Mouse (Mus musculus) hindbrain, embryonic 11.5 days (tissue): ENCODE results near the gene Vmn2r19. TPM values are rescaled to one million over a fixed set of nuclear protein-coding genes. Genes with fewer than 3 reads are reported as not detected.

Experiments used
- ATAC-seq: fragments of 200-750 bp; cut with Nextera tagmentation; 2 replicates; pipeline ENCODE4 v1.8.0; 2017; ENCODE audit warnings: mild to moderate bottlenecking, moderate TSS enrichment, moderate library complexity; ENCODE audit not compliant: low FRiP score
- DNase-seq: peaks from one replicate; pipeline ENCODE4 v3.0.0-alpha.2; 2015; ENCODE audit warnings: low spot score
- H3K27ac ChIP-seq: fragments of 300-500 bp; sonication (generic); 2 replicates; pipeline ENCODE4 v1.5.1; 2014; ENCODE audit warnings: mild to moderate bottlenecking, low read depth, low read length
- H3K27me3 ChIP-seq: fragments of 300-500 bp; sonication (generic); 2 replicates; pipeline ENCODE4 v1.6.1; 2014; ENCODE audit warnings: mild to moderate bottlenecking, low read length, moderate library complexity, mixed read lengths; ENCODE audit not compliant: control insufficient read depth, insufficient read depth
- H3K36me3 ChIP-seq: fragments of 300-500 bp; sonication (generic); 2 replicates; pipeline ENCODE4 v1.6.1; 2014; ENCODE audit warnings: mild to moderate bottlenecking, low read length, moderate library complexity, mixed read lengths; ENCODE audit not compliant: control insufficient read depth, insufficient read depth
- H3K4me1 ChIP-seq: fragments of 300-500 bp; sonication (generic); replicated peaks from 2 replicates; pipeline ENCODE4 v1.6.1; 2014; ENCODE audit warnings: low read length, mixed read lengths; ENCODE audit not compliant: control insufficient read depth, insufficient read depth
- H3K4me2 ChIP-seq: fragments of 300-500 bp; sonication (generic); replicated peaks from 2 replicates; pipeline ENCODE4 v1.6.1; 2014; ENCODE audit warnings: mild to moderate bottlenecking, low read depth, low read length
- H3K4me3 ChIP-seq: fragments of 300-500 bp; sonication (generic); 2 replicates; pipeline ENCODE4 v1.5.1; 2014; ENCODE audit warnings: low read depth, low read length
- H3K9ac ChIP-seq: fragments of 300-500 bp; sonication (generic); 2 replicates; pipeline ENCODE4 v1.6.1; 2014; ENCODE audit warnings: low read depth, low read length
- H3K9me3 ChIP-seq: fragments of 300-500 bp; sonication (generic); 2 replicates; pipeline ENCODE4 v1.6.1; 2016; ENCODE audit warnings: low read length; ENCODE audit not compliant: control insufficient read depth
- WGBS: fragments of 180-500 bp; shearing (Covaris S2); extraction: QIAGEN DNeasy Blood & Tissue Kit; methylation state at CpG from one replicate; pipeline ENCODE4 v1.1.7; 2014; 5-methylcytosine and 5-hydroxymethylcytosine counted together
- polyA plus RNA-seq: library from polyadenylated mRNA; unstranded; fragments of >200 nt; fragmentation: Nextera tagmentation; extraction: Ambion mirVana; gene quantifications from 2 replicates; pipeline ENCODE4 v1.2.1, GENCODE M21; 2014

The Vmn2r19 gene
- polyA plus RNA-seq = not detected in 2 replicates

- 89% methylated on average over 2 of the region's 2 CpGs for WGBS
Measured at GRCm38 (mm10) chr6:123308033-123308432, at the start of gene Vmn2r19. Vmn2r19 (plus strand) TSS chr6:123308333.

DNA sequence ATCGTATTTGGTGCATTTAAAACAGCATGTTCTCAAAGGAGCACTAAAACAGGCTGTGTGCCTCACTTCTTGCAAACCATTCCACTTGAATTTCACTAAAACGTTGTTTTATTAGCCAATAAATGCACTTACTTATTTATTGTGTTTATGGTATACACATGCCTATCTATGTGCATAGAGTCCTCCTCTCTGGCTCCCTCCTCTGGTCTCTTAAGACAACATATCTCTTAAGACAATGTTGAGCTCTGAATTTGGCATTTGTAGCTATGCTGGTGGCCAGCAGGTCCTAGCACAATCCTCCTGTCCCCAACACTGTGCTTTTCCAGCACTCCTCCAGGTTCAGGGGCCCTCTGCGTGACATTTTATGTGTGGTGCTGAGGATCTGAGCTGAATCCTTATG is 49.2 kb upstream of the Vmn2r19 start:
- Histone ChIP-seq H3K4me3 (no peak overlapping the region), H3K27ac (no peak overlapping the region), H3K4me2 (no peak overlapping the region), H3K9ac (no peak overlapping the region), H3K9me3 (no peaks in the 10 kb centered on the region), H3K4me1 (no peaks in the 10 kb centered on the region), H3K27me3 (no peaks in the 10 kb centered on the region), H3K36me3 (no peaks in the 10 kb centered on the region)
- no peak for ATAC-seq
- 79% methylated on average over 3 of the region's 3 CpGs for WGBS
- no peak for DNase-seq

More at GRCm38 (mm10) chr6:123308033-123308432, at the start of gene Vmn2r19:
- no peaks in the 10 kb centered on the region for H3K9me3 ChIP-seq
- no peaks in the 10 kb centered on the region for H3K27me3 ChIP-seq
- no peak within 1 kb of the TSS for H3K4me2 ChIP-seq
- ATAC-seq = no peak
- no peak for DNase-seq
- no peaks in the 10 kb centered on the region for H3K4me1 ChIP-seq
- H3K9ac ChIP-seq = no peak within 1 kb of the TSS
- no peak within 1 kb of the TSS for H3K27ac ChIP-seq
- H3K4me3 ChIP-seq = no peak within 1 kb of the TSS
- H3K36me3 ChIP-seq = no peaks in the 10 kb centered on the region

DNA sequence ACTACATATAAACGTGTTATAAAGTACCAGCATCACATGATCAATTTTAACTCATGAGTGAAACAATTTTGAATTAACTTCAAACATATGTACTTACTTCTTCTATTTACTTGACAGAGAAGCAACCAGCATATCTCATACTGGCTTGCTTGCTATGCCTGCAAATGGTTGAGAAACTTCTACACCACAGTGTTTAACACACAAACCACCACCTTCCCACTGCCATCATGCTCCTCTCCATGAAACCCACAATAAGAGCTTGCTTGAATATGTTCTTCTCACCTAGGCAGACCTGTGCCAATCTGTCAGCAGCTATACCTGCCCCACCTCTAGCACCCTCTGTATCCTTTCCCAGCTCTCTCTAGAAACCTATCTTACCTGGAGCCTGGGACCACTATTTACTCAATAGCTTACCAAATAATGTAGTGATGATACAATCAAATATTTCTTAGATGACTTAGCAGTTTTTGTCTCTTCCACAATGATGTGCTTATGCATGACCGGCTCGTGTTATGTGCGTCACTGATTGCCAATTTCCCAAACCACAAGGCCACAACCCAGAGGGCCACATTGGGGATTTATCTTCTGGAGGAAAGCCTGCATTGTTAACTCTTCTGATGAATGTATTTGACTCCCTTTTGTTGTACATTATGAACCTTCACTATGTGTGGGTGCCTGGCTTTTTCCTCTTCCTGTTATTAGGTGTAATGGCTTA is 48.1 kb upstream of the Vmn2r19 start:
- Histone ChIP-seq H3K27ac (no peak overlapping the region), H3K9ac (no peak overlapping the region), H3K36me3 (no peaks in the 10 kb centered on the region), H3K9me3 (no peaks in the 10 kb centered on the region), H3K27me3 (no peaks in the 10 kb centered on the region), H3K4me1 (no peaks in the 10 kb centered on the region), H3K4me2 (no peak overlapping the region), H3K4me3 (no peak overlapping the region)
- ATAC-seq = no peak
- WGBS = 90% methylated on average over 4 of the region's 4 CpGs
- DNase-seq = no peak

DNA sequence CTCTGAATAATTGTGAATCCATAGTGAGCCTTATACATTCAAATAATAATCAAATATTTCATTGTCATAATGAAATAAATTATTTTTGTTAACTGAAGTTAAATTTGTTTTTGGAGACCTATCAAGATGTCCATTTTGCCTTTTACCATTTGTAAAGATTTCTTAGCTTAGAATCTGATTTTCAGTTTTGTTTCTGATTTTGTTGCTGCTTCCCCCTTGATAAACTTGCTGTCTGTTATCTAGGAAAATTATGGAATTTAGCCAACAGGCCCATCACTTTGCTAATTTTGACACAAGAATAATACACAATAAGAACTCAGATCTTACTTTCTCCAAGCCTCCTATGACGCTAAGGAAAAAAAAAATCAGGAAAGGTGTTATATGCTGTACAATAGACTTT is 47.3 kb upstream of the Vmn2r19 start:
- no peaks in the 10 kb centered on the region for H3K36me3 ChIP-seq
- H3K27ac ChIP-seq = no peak overlapping the region
- WGBS = 88% methylated on average over 1 of the region's 1 CpGs
- H3K27me3 ChIP-seq = no peaks in the 10 kb centered on the region
- ATAC-seq = no peak
- H3K4me1 ChIP-seq = no peaks in the 10 kb centered on the region
- no peak overlapping the region for H3K9ac ChIP-seq
- no peak overlapping the region for H3K4me3 ChIP-seq
- no peak overlapping the region for H3K4me2 ChIP-seq
- no peak for DNase-seq
- H3K9me3 ChIP-seq = no peaks in the 10 kb centered on the region

GRCm38 (mm10) chr6:123261555-123262161 is 46.5 kb upstream of the Vmn2r19 start, which contains the start of gene Clec4d:
Clec4d (plus strand) TSS chr6:123262111.
- Histone ChIP-seq H3K9ac (no peak within 1 kb of the TSS), H3K27me3 (no peaks in the 10 kb centered on the region), H3K4me1 (no peaks in the 10 kb centered on the region), H3K36me3 (no peaks in the 10 kb centered on the region), H3K4me3 (no peak within 1 kb of the TSS), H3K4me2 (no peak within 1 kb of the TSS), H3K9me3 (no peaks in the 10 kb centered on the region), H3K27ac (no peak within 1 kb of the TSS)
- DNase-seq (no peak), ATAC-seq (no peak)
- 79% methylated on average over 4 of the region's 4 CpGs for WGBS

DNA sequence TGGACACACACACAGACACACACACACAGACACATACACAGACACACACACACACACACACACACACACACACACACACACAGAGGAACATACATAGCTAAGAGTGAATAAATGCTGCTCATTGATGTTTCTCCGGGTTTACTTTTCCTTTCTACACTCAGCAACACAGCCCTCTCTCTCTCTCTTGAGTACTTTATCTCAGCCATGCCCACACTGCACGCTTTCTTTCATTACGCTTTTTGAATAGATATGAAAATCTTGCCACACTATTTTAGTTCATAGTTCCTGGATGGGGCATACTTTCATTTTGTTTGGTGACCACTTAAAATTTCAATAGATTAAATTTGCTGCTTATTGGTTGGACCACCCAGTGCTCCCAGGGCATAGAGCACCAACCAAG is 43.9 kb upstream of the Vmn2r19 start:
- ATAC-seq (no peak), DNase-seq (no peak)
- Histone ChIP-seq H3K27me3 (no peaks in the 10 kb centered on the region), H3K4me1 (no peaks in the 10 kb centered on the region), H3K36me3 (no peaks in the 10 kb centered on the region), H3K9me3 (no peaks in the 10 kb centered on the region), H3K4me2 (no peak overlapping the region), H3K27ac (no peak overlapping the region), H3K9ac (no peak overlapping the region), H3K4me3 (no peak overlapping the region)
- 94% methylated on average over 3 of the region's 3 CpGs for whole genome bisulfite sequencing

- WGBS = 87% methylated on average over 4 of the region's 4 CpGs
- DNase-seq (no peak), ATAC-seq (no peak)
- no peaks in the 10 kb centered on the region for H3K9me3 ChIP-seq
- no peak overlapping the region for H3K4me2 ChIP-seq
- H3K27me3 ChIP-seq = no peaks in the 10 kb centered on the region
- H3K36me3 ChIP-seq = no peaks in the 10 kb centered on the region
- no peaks in the 10 kb centered on the region for H3K4me1 ChIP-seq
- no peak overlapping the region for H3K9ac ChIP-seq
- H3K4me3 ChIP-seq = no peak overlapping the region
- H3K27ac ChIP-seq = no peak overlapping the region
Measured at GRCm38 (mm10) chr6:123265809-123266208, 42.3 kb upstream of the Vmn2r19 start.

- 89% methylated on average over 5 of the region's 5 CpGs for WGBS
- no peak overlapping the region for H3K9ac ChIP-seq
- no peak for DNase-seq
- H3K4me3 ChIP-seq = no peak overlapping the region
- no peak overlapping the region for H3K27ac ChIP-seq
- H3K27me3 ChIP-seq = no peaks in the 10 kb centered on the region
- no peaks in the 10 kb centered on the region for H3K4me1 ChIP-seq
- no peaks in the 10 kb centered on the region for H3K9me3 ChIP-seq
- no peaks in the 10 kb centered on the region for H3K36me3 ChIP-seq
- H3K4me2 ChIP-seq = no peak overlapping the region
- no peak for ATAC-seq
Measured at GRCm38 (mm10) chr6:123266945-123267344, 41.2 kb upstream of the Vmn2r19 start.

DNA sequence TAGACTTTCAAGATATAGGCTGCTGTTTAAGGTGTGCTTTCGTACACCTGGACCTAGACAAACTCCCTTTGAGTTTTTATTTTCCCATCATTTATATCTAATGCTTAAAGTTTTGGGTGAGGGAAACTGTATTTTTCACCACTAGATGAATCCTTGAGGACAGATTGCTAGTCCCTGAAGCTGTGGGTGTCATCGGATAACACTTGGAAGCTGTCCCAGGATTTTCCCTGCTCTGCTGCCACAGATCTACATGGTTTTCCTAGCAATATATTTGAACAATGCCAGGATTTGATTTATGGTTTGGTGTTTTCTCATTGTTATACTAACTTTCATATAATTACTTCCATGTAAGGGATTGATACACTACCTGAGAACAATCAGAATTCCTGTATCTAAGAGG is 28.7 kb upstream of the Vmn2r19 start:
- Histone ChIP-seq H3K4me2 (no peak overlapping the region), H3K27me3 (no peaks in the 10 kb centered on the region), H3K9me3 (no peaks in the 10 kb centered on the region), H3K9ac (no peak overlapping the region), H3K4me1 (no peaks in the 10 kb centered on the region), H3K27ac (no peak overlapping the region), H3K36me3 (no peaks in the 10 kb centered on the region), H3K4me3 (no peak overlapping the region)
- no peak for ATAC-seq
- no peak for DNase-seq
- WGBS = 92% methylated on average over 2 of the region's 2 CpGs
